Mouse (Mus musculus) ZHBTc4 (cell line): ENCODE results near the gene Itgbl1.

Experiments
- DNase-seq: peaks from one replicate; pipeline ENCODE4 v3.0.0-alpha.2; 2011; ENCODE audit warnings: low read depth, low spot score

Gene Itgbl1

DNA sequence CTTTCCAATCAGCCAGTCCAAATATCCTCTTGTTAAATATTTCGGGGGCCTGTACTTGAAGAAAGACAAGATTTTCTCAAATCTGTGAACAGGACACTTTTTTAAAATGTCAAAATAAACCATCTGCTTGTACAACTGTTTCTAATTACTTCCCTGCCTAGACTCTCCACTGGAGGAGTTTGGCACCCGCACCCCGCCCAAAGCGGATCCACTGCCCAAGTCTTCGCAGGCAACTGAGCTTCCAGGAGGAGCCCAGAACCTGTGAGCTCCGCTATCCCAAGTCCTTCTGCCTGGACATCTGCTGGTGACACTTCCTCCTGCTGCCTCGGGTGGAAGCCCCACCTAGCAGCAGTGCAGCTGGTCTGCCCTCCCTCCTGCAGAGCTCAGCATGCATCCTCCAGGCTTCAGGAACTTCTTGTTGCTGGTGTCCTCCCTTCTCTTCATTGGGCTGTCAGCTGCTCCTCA is at the start of gene Itgbl1:
TSS of gene Itgbl1 (plus strand) at position 51 of the 465 bp plus-strand sequence.
- peak; percentile 21 for DNase-seq

GRCm38 (mm10) chr14:123622969-123623368 is 36.8 kb upstream of the Itgbl1 start:
- no peak for DNase-seq

DNA sequence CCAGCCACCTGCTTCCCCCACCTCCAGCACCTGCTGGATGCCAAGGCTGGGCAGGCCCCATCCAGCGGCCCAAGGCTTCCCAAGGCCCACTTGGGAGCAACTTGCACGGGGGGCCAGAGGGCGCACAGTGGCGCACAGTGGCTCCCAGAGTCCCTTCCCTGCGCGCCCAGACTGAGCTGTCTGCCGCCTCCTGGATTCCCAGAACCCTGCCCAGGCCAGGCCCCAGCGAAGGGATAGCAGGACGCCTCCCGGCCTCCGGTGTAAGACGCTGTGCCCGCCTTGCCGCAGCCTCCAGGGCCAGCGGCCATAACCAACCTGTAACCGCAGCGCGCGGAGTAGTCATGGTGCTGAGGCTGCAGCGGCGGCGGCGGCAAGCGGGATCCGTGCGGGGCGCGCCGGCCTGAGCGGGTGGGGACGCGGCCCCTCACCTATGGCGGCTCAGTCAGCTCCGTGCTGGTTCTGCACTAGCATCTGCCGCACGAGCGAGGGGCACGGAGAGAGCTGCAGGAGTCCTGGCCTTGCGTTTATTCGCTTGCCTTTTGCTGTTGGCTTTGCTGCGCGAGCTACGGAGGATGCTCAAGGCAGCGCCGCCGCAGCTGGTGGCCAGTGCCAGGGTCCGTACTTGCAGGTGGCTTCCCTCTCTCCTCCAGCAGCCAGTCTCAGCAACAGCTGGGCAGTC is 33.1 kb upstream of the Itgbl1 start, which contains the start of gene Nalcn:
TSS of gene Nalcn (minus strand) at position 644 of the 679 bp plus-strand sequence.
- peak; percentile 80 for DNase-seq

DNA sequence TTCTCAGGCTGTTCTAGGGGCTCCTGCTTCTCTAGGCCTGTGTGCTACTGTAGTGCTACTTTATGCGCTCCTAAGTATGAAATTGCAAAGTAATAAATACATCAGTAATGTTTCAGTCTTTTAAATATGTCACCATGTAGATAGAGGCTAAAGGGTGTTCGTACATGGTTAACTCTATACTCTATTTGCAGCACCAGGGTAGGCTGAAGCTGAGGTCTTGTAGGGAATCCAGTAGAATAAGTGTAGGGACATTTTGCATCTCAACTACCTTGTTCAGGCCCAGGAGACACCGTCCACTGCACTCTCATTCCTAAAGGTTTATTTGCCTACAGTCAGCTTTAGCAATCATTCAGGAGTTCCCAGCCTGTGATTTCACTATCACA is 32.6 kb upstream of the Itgbl1 start:
- no peak for DNase-seq

DNA sequence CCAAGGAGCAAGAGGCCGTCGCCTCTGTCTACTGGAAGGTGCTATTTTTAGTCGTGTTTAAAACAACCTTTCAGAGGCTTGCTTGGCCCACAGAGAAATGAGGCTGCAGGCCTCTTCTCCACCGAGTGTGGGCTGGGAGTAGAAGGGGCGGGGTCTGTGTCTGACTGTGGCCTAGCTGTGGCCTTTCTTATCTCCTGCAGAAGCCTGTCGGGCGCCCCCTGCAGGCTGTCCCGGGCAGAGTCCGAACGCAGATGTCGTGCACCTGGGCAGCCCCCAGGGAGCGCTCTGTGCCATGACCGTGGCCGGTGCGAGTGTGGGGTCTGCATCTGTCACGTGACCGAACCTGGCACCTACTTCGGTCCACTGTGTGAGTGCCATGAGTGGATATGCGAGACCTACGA is 1.3 kb downstream of the Itgbl1 start:
- peak; percentile 93 for DNase-seq

DNA sequence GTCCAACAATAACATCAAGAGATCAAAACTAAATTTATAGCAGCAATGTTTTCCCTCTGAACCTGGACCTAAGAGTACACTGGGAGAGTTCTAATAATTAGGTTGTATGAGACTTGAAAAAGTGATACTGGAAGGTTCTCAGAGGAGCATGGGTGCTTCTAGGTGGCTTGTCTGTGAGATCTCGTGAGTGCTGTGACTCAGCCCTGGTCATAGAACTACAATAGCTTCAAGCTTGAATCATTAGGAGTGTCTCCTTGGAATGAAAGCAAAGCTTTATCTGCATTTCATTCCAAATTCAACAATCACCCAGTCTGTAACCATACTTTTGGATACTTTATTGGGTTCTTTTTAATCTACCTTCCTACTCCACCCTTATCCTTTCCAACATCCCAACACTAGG is 2.6 kb downstream of the Itgbl1 start:
- no peak for DNase-seq

DNA sequence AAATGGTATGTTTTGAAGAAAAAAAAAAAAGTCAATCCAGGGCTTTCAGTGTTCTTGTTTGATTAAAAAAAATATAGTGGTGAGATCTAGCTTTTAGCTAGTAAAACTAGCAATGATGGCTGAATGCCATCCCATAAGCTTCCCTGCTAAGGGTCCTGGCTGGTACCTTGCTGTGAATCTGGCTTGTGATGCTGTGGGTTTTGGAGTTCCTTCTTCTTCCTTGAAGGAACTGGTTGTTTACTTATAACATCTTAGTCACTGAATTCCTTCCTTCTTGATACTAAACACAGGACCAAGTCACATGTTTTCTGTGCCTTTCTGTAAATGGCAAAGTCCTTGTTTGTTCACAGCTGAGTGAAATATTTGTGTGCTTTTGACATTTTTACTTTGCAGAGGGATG is 3.4 kb downstream of the Itgbl1 start:
- no peak for DNase-seq

DNA sequence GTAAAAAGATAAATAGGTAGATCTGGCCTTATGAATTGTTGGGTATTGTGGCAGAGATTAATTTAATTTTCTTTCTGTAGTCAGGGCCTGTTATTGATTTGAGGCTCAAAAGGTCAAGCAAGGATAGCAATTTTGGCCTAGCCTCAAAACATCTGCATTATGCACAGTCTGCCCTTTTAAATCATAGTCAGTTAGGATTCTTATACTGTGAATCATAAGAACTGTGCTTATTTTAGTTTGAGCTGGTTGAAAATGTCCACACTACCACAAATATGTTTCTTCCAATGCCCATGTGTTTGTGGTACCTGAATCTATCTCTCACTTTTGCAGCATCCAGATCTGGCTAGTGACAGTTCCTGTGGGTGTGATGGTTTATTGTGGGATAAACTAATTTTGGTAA is 4.7 kb downstream of the Itgbl1 start:
- DNase-seq = no peak

DNA sequence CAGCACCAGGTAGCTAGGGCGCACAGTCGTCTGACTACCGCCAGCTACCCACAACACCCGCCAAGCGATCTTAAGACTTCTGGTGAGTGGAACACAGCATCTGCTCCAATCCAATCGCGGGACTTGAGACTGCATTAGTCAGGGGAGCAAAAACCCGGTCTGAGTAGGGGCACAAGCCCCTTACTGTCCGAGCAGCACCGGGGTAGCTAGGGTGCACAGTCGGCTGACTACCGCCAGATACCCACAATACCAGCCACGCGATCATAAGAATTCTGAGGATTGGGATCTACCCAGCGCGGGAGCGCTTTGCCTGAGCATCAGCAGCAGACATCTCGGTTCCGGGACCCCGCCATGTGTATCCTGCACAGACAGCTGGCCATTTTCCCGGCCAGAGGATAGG is 11.3 kb downstream of the Itgbl1 start:
- DNase-seq = peak; percentile 76

- no peak for DNase-seq
Measured at GRCm38 (mm10) chr14:123678091-123678490, 18.3 kb downstream of the Itgbl1 start.

DNA sequence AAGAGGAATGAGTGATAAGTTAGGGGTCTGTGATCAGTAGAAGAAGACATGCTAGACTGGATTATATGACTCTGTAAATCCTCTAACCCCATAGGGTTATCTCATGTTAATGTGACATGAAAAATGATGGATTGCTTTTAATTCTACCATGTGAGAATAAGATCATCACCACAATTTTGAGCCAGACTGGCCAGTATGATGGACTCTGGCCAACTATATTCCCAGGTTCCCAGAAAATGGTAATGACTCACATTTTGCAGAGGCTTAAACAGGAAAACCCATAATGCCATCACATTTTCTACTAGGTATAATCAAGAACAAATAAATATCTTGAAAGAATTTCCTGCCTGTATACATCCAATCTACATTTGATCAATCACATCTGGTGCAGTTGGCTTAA is 55.0 kb downstream of the Itgbl1 start:
- DNase-seq = no peak

DNA sequence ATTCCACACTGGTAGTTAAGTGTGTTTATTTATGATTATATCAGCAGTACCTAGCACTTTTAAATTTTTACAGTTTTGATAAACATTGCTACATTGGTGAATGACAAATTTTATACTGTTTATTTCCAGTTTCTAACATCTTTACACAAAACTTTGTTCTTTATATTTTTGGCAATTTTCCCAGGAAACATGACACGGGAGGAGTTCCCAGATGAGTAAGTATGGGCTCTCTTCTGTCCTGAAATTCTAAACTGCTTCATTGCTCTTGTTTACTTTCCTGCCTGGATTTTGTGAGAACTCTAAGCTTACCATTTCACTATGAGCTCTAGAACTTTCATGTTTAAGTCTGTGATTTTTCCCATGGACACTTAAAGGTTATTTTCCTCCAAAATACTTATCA is 82.3 kb downstream of the Itgbl1 start:
- DNase-seq = no peak

GRCm38 (mm10) chr14:123751017-123751416 is 91.2 kb downstream of the Itgbl1 start:
- DNase-seq = no peak

- no peak for DNase-seq
Measured at GRCm38 (mm10) chr14:123759534-123759933, 99.8 kb downstream of the Itgbl1 start.

- no peak for DNase-seq
Measured at GRCm38 (mm10) chr14:123760079-123760478, 100.3 kb downstream of the Itgbl1 start.

DNA sequence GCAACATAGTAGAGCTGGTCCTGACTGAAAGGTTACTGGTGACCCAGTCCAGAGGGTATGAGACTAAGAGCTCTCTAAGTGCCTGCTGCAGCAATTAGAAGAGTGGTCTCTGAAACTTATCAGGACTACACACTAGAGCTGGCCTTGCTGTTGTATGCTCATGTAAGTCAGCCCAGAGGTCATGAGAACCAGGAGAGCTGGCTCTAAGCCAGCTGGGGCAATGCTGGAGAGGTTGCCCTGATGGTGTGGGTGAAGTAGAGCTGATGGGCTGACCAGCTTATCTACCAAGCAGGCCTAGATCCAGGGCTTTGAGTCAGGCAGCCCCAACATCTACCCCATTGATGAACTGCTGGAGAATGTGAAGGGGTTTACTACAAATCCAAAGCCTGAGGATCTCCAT is 142.0 kb downstream of the Itgbl1 start:
- no peak for DNase-seq

- no peak for DNase-seq
Measured at GRCm38 (mm10) chr14:123837662-123838061, 177.9 kb downstream of the Itgbl1 start.

DNA sequence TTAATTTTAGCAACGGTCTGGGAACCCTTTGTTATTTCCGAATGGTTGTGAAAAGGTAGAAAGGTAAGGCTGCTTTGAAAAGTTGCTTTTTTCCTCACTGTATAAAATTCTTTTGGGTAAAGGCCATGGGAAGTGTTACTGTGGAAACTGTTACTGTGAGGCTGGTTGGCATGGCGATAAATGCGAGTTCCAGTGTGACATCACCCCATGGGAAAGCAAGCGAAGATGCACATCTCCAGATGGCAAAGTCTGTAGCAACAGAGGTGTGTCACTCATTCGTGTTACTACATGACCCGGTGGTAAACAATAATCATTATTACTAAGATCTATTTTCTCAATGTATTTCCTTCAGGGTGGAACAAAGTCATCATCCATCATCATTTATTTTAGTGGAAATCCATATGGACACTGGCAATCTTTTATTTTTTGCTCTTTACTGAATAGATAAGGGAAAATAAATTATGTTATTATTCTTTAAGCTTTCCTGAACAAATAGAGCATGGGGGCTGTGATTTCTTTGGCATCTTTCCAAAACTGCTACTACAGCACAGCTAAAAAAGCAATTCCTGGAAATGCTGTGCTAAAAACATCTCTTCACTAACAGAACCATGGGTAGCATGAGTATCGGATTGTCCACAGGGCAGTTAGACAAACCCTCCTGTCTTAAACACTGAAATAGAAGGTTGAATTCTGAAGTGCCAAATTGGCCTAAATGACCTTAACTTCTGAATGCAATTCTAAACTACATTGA is 184.1 kb downstream of the Itgbl1 start:
- DNase-seq = no peak

DNA sequence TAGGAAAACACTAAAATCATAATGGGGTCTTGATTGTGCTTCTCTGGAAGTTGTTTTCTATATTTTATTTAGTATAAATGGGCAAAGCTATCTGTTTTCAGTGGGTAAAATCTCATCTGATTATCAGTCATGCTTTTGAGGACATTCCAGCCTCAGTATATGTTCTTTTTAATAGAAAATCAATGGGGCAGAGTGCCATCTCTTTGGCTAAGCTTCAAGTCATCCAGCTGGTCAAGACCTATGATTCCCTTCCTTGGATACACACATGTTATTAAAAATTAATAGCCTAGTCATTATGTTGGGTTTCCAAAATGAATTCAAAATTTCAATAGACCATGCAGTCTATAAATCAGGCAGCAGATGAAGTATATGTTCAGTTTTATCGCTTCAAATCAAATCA is 204.8 kb downstream of the Itgbl1 start:
- no peak for DNase-seq

GRCm38 (mm10) chr14:123865779-123866726 is 206.3 kb downstream of the Itgbl1 start:
- DNase-seq = peak; percentile 5

DNA sequence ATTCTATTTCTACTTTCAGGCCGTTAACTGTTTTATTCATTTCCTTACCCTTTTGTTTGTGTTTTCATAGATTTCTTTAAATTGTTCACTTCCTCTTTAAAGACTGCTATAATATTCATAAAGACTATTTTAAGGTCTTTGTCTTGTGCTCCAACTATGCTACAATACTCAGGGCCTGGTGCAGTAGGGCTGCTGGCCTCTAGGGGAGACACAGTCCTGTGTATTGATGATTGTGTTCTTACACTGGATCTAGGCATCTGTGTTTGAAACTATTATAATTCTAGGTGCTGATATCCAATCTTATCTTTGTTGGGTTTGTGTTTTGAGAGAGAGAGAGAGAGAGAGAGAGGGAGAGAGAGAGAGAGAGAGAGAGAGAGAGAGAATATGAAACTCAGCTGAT is 268.1 kb downstream of the Itgbl1 start:
- peak; percentile 12 for DNase-seq

- no peak for DNase-seq
Measured at GRCm38 (mm10) chr14:123966531-123966930, 306.8 kb downstream of the Itgbl1 start.
